In the genomic region with DNA sequence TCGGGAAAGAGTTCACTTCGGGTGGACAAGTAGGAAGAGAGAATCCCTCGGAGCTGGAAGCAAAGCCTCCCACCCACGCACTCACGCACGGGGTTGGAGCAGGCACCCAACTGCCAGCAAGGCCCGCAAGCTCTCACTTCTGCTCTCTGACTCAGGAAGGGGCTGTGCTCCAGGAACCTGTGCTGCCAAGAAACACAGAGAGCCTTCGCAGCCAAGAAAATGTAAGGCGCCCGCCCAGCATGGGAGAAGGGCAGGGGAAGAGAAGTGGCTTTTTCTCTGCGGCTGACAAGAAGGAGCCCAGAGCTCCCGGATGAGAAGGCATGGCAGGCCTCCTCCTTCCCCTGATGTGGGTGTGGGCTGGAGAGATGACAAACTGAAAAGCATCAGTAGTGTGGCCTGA, we compare ENCODE assay signal across 8 mouse cellular contexts.
A peak's percentile ranks its signal among the peaks of the same experiment; 100 is the strongest.
DNase-seq lines count a peak whose midpoint lies in the region; ATAC-seq and TF ChIP-seq lines count a peak whose summit lies in the region.

No protein-coding gene starts in this region.

- WGBS in lung, postnatal 0 days = 56% methylated on average over 12 of the region's 12 CpGs
- WGBS in lung, adult 2 months = 67% methylated on average over 12 of the region's 12 CpGs
- WGBS in embryonic facial prominence, embryonic 13.5 days = 78% methylated on average over 12 of the region's 12 CpGs
- WGBS in midbrain, embryonic 14.5 days = 90% methylated on average over 12 of the region's 12 CpGs

- H3K27ac ChIP-seq in lung, postnatal 0 days (ENCODE audit: low read length) = no peak overlapping the region
- peak overlapping the region; percentile 44; the same call in 1 of the 2 replicates for H3K27ac ChIP-seq in embryonic facial prominence, embryonic 13.5 days
- H3K27ac ChIP-seq in midbrain, embryonic 14.5 days (replicated peaks; ENCODE audit: low read depth, low read length) = no peak overlapping the region

- H3K4me2 ChIP-seq in lung, postnatal 0 days (replicated peaks; ENCODE audit: low read depth, low read length) = no peak overlapping the region
- no peak overlapping the region for H3K4me2 ChIP-seq in embryonic facial prominence, embryonic 13.5 days
- no peak overlapping the region for H3K4me2 ChIP-seq in midbrain, embryonic 14.5 days (ENCODE audit: low read length)

- no peaks in the 10 kb centered on the region for H3K27me3 ChIP-seq in lung, postnatal 0 days (replicated peaks; ENCODE audit: insufficient read depth, low read length)
- no peaks in the 10 kb centered on the region for H3K27me3 ChIP-seq in embryonic facial prominence, embryonic 13.5 days
- H3K27me3 ChIP-seq in midbrain, embryonic 14.5 days (ENCODE audit: control insufficient read depth, insufficient read depth, low read length) = no peaks in the 10 kb centered on the region

- DNase-seq in lung, postnatal 0 days (ENCODE audit: low spot score) = no peak
- no peak for DNase-seq in lung, adult 2 months
- DNase-seq in heart, postnatal 25 days (ENCODE audit: low spot score) = peak; percentile 27
- DNase-seq in right cerebral cortex, postnatal 36 days (ENCODE audit: low spot score in 2 of 2) = peak; percentile 79 to 82
- DNase-seq in midbrain, embryonic 14.5 days = no peak
- no peak for DNase-seq in adrenal gland, postnatal 36 days
- no peak for DNase-seq in spleen, adult 18-20 months

- H3K4me3 ChIP-seq in lung, postnatal 0 days (ENCODE audit: low read depth, low read length) = no peak overlapping the region
- no peak overlapping the region for H3K4me3 ChIP-seq in lung, adult 2 months (replicated peaks; ENCODE audit: extremely low read depth, low read depth, low read length)
- no peak overlapping the region for H3K4me3 ChIP-seq in embryonic facial prominence, embryonic 13.5 days
- H3K4me3 ChIP-seq in midbrain, embryonic 14.5 days (replicated peaks; ENCODE audit: low read depth, low read length) = no peak overlapping the region

- no peak overlapping the region for H3K9ac ChIP-seq in lung, postnatal 0 days (replicated peaks; ENCODE audit: low read depth)
- no peak overlapping the region for H3K9ac ChIP-seq in embryonic facial prominence, embryonic 13.5 days
- no peak overlapping the region for H3K9ac ChIP-seq in midbrain, embryonic 14.5 days (replicated peaks; ENCODE audit: low read length)

- no peaks in the 10 kb centered on the region for H3K36me3 ChIP-seq in lung, postnatal 0 days (ENCODE audit: insufficient read depth, low read length)
- no peaks in the 10 kb centered on the region for H3K36me3 ChIP-seq in embryonic facial prominence, embryonic 13.5 days
- no peaks in the 10 kb centered on the region for H3K36me3 ChIP-seq in midbrain, embryonic 14.5 days (ENCODE audit: control insufficient read depth, insufficient read depth, low read length)

- TF ChIP-seq POLR2A in lung, adult 2 months (IDR thresholded peaks at IDR 0.05; ENCODE audit: borderline replicate concordance, extremely low read depth, low read depth, low read length) = no peak

- intact Hi-C loops in heart, postnatal 25 days (cut with DNase I) = no loop called here

- ATAC-seq in lung, postnatal 0 days = peak; percentile 28
- no peak for ATAC-seq in embryonic facial prominence, embryonic 13.5 days (ENCODE audit: insufficient number of reproducible peaks, insufficient read depth, low FRiP score, low TSS enrichment, low read depth)
- ATAC-seq in midbrain, embryonic 14.5 days (ENCODE audit: low FRiP score, low TSS enrichment) = no peak

- H3K4me1 ChIP-seq in lung, postnatal 0 days (ENCODE audit: insufficient read depth, low read depth, low read length) = no peaks in the 10 kb centered on the region
- no peaks in the 10 kb centered on the region for H3K4me1 ChIP-seq in lung, adult 2 months (ENCODE audit: control insufficient read depth, insufficient read depth, low read length)
- peaks cover 18% of the 10 kb centered on the region for H3K4me1 ChIP-seq in embryonic facial prominence, embryonic 13.5 days
- H3K4me1 ChIP-seq in midbrain, embryonic 14.5 days (ENCODE audit: control insufficient read depth, insufficient read depth, low read length) = peaks cover 8% of the 10 kb centered on the region

- no peak for TF ChIP-seq EP300 in lung, postnatal 0 days (IDR thresholded peaks at IDR 0.05)

- no peaks in the 10 kb centered on the region for H3K9me3 ChIP-seq in lung, postnatal 0 days (ENCODE audit: low read length)
- no peaks in the 10 kb centered on the region for H3K9me3 ChIP-seq in embryonic facial prominence, embryonic 13.5 days
- H3K9me3 ChIP-seq in midbrain, embryonic 14.5 days (ENCODE audit: control insufficient read depth, low read length) = no peaks in the 10 kb centered on the region

- no peak for TF ChIP-seq CTCF in lung, postnatal 0 days (IDR thresholded peaks at IDR 0.05)
- TF ChIP-seq CTCF in lung, adult 2 months (IDR thresholded peaks at IDR 0.05; ENCODE audit: insufficient read depth, low read length) = no peak

Comparison
In these comparisons a context has a peak if more than half of its experiments do, and no peak if none do; other contexts are left out.
1. DNase-seq: peak in heart, postnatal 25 days (single experiment) and right cerebral cortex, postnatal 36 days (2 of 2); none in lung, postnatal 0 days (single experiment), lung, adult 2 months (single experiment), midbrain, embryonic 14.5 days (single experiment), adrenal gland, postnatal 36 days (0 of 2) and spleen, adult 18-20 months (0 of 2).